Mouse (Mus musculus): ENCODE results near the gene Dcakd. TPM values are rescaled to one million over a fixed set of nuclear protein-coding genes. Genes with fewer than 3 reads are reported as not detected.

Gene Dcakd
- total RNA-seq, 1 experiment = 43.7 TPM

DNA sequence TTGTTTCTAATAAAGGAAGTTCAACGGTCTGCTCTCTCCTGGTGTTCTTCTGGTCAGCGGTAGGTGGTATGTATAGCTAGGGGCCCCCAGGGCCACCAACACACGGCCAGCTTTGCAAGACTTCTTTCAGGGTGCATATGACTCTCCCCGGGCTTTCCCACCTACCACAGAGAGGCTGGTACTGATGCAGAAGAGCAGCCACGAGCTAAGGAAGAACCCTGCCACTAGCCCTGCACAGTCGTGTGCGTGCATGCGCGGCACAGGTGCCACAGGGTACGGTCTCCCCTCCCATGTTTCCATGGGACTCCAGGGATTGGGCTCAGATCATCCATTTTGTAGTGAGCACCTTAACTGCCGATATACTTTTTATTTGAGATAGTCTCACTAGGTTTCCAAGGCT, 40.8 kb upstream of the Dcakd start:
- Histone ChIP-seq H3K9me3 (ENCODE audit: control insufficient read depth, insufficient read depth, low read depth, low read length) (no peaks in the 10 kb centered on the region), H3K36me3 (ENCODE audit: control insufficient read depth, insufficient read depth, low read length, poor library complexity, severe bottlenecking) (peaks cover 56% of the 10 kb centered on the region), H3K9ac (ENCODE audit: insufficient read depth, low read depth, low read length, poor library complexity, severe bottlenecking) (no peak overlapping the region), H3K4me3 (ENCODE audit: insufficient read depth in 1 of 2, low read depth in 1 of 2, low read length in 2 of 2, poor library complexity in 1 of 2, severe bottlenecking in 1 of 2) (no peak overlapping the region), H3K27ac (ENCODE audit: insufficient read depth, low read depth, low read length, poor library complexity, severe bottlenecking) (no peak overlapping the region), H3K4me1 (ENCODE audit: control insufficient read depth in 2 of 2, insufficient read depth in 2 of 2, low read length in 2 of 2, poor library complexity in 1 of 2) (peaks cover 3 to 7% of the 10 kb centered on the region in 2 experiments; a peak in 2 of 4 replicates)
- DNase-seq (ENCODE audit: low read depth, low spot score) = no peak
- no peak for TF ChIP-seq ZNF384 (IDR thresholded peaks at IDR 0.05; ENCODE audit: low read depth, low read length)
- TF ChIP-seq ZC3H11A (IDR thresholded peaks at IDR 0.05; ENCODE audit: borderline replicate concordance, low read depth, low read length) = no peak
- no peak for TF ChIP-seq HCFC1 (IDR thresholded peaks at IDR 0.05; ENCODE audit: borderline replicate concordance, insufficient read depth, low read length)
- no peak for TF ChIP-seq CHD2 (IDR thresholded peaks at IDR 0.05; ENCODE audit: low read depth, low read length)
- TF ChIP-seq MAFK (IDR thresholded peaks at IDR 0.05; ENCODE audit: insufficient read depth, low read depth, low read length) = no peak
- in situ Hi-C loops (cut with MboI; ENCODE audit: low sequenced_read_pairs in 2 of 2, unreplicated experiment in 2 of 2) = no loop called here

GRCm38 (mm10) chr11:103068272-103068671, 40.1 kb upstream of the Dcakd start:
- Histone ChIP-seq H3K9ac (ENCODE audit: insufficient read depth, low read depth, low read length, poor library complexity, severe bottlenecking) (no peak overlapping the region), H3K27ac (ENCODE audit: insufficient read depth, low read depth, low read length, poor library complexity, severe bottlenecking) (no peak overlapping the region), H3K36me3 (ENCODE audit: control insufficient read depth, insufficient read depth, low read length, poor library complexity, severe bottlenecking) (peaks cover 62% of the 10 kb centered on the region), H3K4me1 (ENCODE audit: control insufficient read depth in 2 of 2, insufficient read depth in 2 of 2, low read length in 2 of 2, poor library complexity in 1 of 2) (peaks cover 3 to 6% of the 10 kb centered on the region in 2 experiments; a peak in 2 of 4 replicates), H3K9me3 (ENCODE audit: control insufficient read depth, insufficient read depth, low read depth, low read length) (no peaks in the 10 kb centered on the region), H3K4me3 (ENCODE audit: insufficient read depth in 1 of 2, low read depth in 1 of 2, low read length in 2 of 2, poor library complexity in 1 of 2, severe bottlenecking in 1 of 2) (no peak overlapping the region)
- DNase-seq (ENCODE audit: low read depth, low spot score) = no peak
- in situ Hi-C loops (cut with MboI; ENCODE audit: low sequenced_read_pairs in 2 of 2, unreplicated experiment in 2 of 2) = no loop called here
- no peak for TF ChIP-seq ZNF384 (IDR thresholded peaks at IDR 0.05; ENCODE audit: low read depth, low read length)
- TF ChIP-seq CHD2 (IDR thresholded peaks at IDR 0.05; ENCODE audit: low read depth, low read length) = no peak
- TF ChIP-seq ZC3H11A (IDR thresholded peaks at IDR 0.05; ENCODE audit: borderline replicate concordance, low read depth, low read length) = no peak
- no peak for TF ChIP-seq HCFC1 (IDR thresholded peaks at IDR 0.05; ENCODE audit: borderline replicate concordance, insufficient read depth, low read length)
- TF ChIP-seq MAFK (IDR thresholded peaks at IDR 0.05; ENCODE audit: insufficient read depth, low read depth, low read length) = no peak

- Histone ChIP-seq H3K36me3 (ENCODE audit: control insufficient read depth, insufficient read depth, low read length, poor library complexity, severe bottlenecking) (peaks cover 63% of the 10 kb centered on the region), H3K9me3 (ENCODE audit: control insufficient read depth, insufficient read depth, low read depth, low read length) (no peaks in the 10 kb centered on the region), H3K27ac (ENCODE audit: insufficient read depth, low read depth, low read length, poor library complexity, severe bottlenecking) (no peak overlapping the region), H3K9ac (ENCODE audit: insufficient read depth, low read depth, low read length, poor library complexity, severe bottlenecking) (no peak overlapping the region), H3K4me1 (ENCODE audit: control insufficient read depth in 2 of 2, insufficient read depth in 2 of 2, low read length in 2 of 2, poor library complexity in 1 of 2) (peaks cover 3 to 6% of the 10 kb centered on the region in 2 experiments; a peak in 2 of 4 replicates), H3K4me3 (ENCODE audit: insufficient read depth in 1 of 2, low read depth in 1 of 2, low read length in 2 of 2, poor library complexity in 1 of 2, severe bottlenecking in 1 of 2) (no peak overlapping the region)
- no peak for TF ChIP-seq HCFC1 (IDR thresholded peaks at IDR 0.05; ENCODE audit: borderline replicate concordance, insufficient read depth, low read length)
- TF ChIP-seq CHD2 (IDR thresholded peaks at IDR 0.05; ENCODE audit: low read depth, low read length) = no peak
- no peak for TF ChIP-seq ZC3H11A (IDR thresholded peaks at IDR 0.05; ENCODE audit: borderline replicate concordance, low read depth, low read length)
- TF ChIP-seq MAFK (IDR thresholded peaks at IDR 0.05; ENCODE audit: insufficient read depth, low read depth, low read length) = no peak
- TF ChIP-seq ZNF384 (IDR thresholded peaks at IDR 0.05; ENCODE audit: low read depth, low read length) = no peak
- in situ Hi-C loops (cut with MboI; ENCODE audit: low sequenced_read_pairs in 2 of 2, unreplicated experiment in 2 of 2) = no loop called here
- peak; percentile 28 for DNase-seq (ENCODE audit: low read depth, low spot score)
Measured at GRCm38 (mm10) chr11:103067457-103068001, 39.4 kb upstream of the Dcakd start.

- Histone ChIP-seq H3K4me3 (ENCODE audit: insufficient read depth in 1 of 2, low read depth in 1 of 2, low read length in 2 of 2, poor library complexity in 1 of 2, severe bottlenecking in 1 of 2) (no peak overlapping the region), H3K27ac (ENCODE audit: insufficient read depth, low read depth, low read length, poor library complexity, severe bottlenecking) (no peak overlapping the region)
Measured at GRCm38 (mm10) chr11:103067051-103067361, 38.9 kb upstream of the Dcakd start.

More at GRCm38 (mm10) chr11:103067051-103067361, 38.9 kb upstream of the Dcakd start:
- Histone ChIP-seq H3K36me3 (ENCODE audit: control insufficient read depth, insufficient read depth, low read length, poor library complexity, severe bottlenecking) (peaks cover 63% of the 10 kb centered on the region), H3K9ac (ENCODE audit: insufficient read depth, low read depth, low read length, poor library complexity, severe bottlenecking) (no peak overlapping the region), H3K9me3 (ENCODE audit: control insufficient read depth, insufficient read depth, low read depth, low read length) (no peaks in the 10 kb centered on the region), H3K4me1 (ENCODE audit: control insufficient read depth in 2 of 2, insufficient read depth in 2 of 2, low read length in 2 of 2, poor library complexity in 1 of 2) (peaks cover 3 to 6% of the 10 kb centered on the region in 2 experiments; a peak in 2 of 4 replicates)
- DNase-seq (ENCODE audit: low read depth, low spot score) = no peak
- in situ Hi-C loops (cut with MboI; ENCODE audit: low sequenced_read_pairs in 2 of 2, unreplicated experiment in 2 of 2) = no loop called here
- TF ChIP-seq ZNF384 (IDR thresholded peaks at IDR 0.05; ENCODE audit: low read depth, low read length) = no peak
- no peak for TF ChIP-seq CHD2 (IDR thresholded peaks at IDR 0.05; ENCODE audit: low read depth, low read length)

All from ES-E14 (cell line).